Mouse (Mus musculus): ENCODE measurements around the gene Cabp1. TPM values are rescaled to one million over a fixed set of nuclear protein-coding genes. Genes with fewer than 3 reads are reported as not detected.

The Cabp1 gene
- polyA plus RNA-seq, 1 experiment from 2014 or later = 10.3 TPM

DNA sequence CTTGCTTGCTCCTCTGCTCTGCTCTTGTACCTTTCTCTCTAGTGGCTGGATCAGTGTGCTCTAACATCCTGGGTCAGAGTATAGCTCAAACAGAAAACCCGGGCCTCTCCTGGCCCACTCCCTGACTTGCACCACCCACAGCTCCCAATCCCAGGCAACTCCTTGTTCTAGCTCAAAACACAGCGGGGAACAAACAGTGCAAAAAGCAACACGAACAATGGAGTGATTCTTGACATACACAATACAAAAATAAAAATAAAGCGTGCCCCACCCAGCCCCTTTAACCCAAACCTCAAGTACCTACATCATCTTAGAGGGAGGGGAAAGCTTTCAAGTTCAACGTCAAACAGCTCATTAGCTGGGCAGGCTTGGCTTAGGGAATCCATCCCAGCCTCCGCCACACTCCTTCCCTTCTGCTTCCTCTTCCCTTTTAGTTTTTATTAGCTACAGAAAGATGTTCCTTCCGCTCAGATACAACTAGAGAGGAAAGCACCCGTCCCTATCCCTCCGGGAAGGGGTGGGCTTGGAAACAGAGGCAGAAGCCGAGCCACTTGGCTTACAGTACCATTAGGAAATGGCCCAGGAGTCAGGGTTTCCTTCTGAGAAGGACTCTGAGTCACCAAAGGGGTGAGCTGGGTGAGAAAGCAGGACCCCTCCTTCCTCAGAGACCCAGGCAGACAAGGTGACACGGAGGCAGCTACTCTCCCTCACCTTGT, 48.8 kb downstream of the Cabp1 start:
- Histone ChIP-seq H3K9me3 (replicated peaks) (no peaks in the 10 kb centered on the region), H3K36me3 (peaks cover 60% of the 10 kb centered on the region), H3K27ac (no peak overlapping the region), H3K4me2 (replicated peaks) (no peak overlapping the region), H3K9ac (no peak overlapping the region), H3K27me3 (no peaks in the 10 kb centered on the region), H3K4me3 (no peak overlapping the region), H3K4me1 (no peaks in the 10 kb centered on the region)
- ATAC-seq (ENCODE audit: low FRiP score) = no peak
- 77% methylated on average over 11 of the region's 11 CpGs for WGBS

DNA sequence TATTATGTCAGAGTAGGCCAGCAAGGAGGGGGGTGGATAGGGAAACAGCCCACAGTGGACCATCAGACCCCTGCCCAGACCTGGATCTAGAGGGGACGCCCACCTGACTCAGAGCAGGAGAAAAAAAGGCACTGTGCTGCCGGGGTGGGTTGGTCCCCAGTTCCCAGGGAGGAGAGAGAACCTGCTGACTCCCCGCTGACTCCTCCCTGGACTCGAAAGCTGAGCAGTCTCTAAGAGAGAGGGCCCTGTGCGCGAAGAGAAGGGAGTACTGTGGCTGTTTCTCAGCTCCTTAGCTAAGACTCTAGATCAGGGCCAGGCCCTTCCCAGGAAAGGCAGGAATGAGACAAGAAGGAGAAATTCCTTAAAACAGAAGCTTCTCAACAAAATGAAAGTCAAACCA, 49.7 kb downstream of the Cabp1 start:
- H3K4me1 ChIP-seq = no peaks in the 10 kb centered on the region
- no peaks in the 10 kb centered on the region for H3K27me3 ChIP-seq
- H3K9ac ChIP-seq = no peak overlapping the region
- 75% methylated on average over 6 of the region's 6 CpGs for WGBS
- no peaks in the 10 kb centered on the region for H3K9me3 ChIP-seq (replicated peaks)
- H3K4me2 ChIP-seq (replicated peaks) = no peak overlapping the region
- peaks cover 51% of the 10 kb centered on the region for H3K36me3 ChIP-seq
- no peak overlapping the region for H3K27ac ChIP-seq
- no peak for ATAC-seq (ENCODE audit: low FRiP score)
- H3K4me3 ChIP-seq = no peak overlapping the region

DNA sequence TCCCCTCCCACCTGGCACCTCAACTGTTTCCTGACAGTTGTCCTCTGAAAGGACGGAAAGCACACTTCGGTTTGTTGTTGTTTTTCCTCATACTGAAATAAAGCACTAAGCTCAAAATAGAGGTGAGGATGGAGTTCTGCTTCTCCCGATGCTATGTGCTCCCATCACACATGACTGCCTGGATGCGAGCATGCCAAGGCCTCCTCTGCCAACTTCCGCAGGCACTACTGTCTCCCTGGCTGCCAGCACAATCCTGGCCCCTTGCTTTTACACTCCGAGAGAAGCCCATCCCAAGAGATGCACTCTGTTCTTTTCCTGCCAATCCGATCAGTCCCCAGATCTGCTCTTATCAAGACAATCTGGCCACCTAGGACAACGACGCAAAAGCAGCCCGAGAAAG, 50.6 kb downstream of the Cabp1 start:
- Histone ChIP-seq H3K4me3 (no peak overlapping the region), H3K4me2 (replicated peaks) (no peak overlapping the region), H3K9me3 (replicated peaks) (no peaks in the 10 kb centered on the region), H3K27me3 (no peaks in the 10 kb centered on the region), H3K4me1 (no peaks in the 10 kb centered on the region), H3K36me3 (peaks cover 43% of the 10 kb centered on the region), H3K27ac (no peak overlapping the region), H3K9ac (no peak overlapping the region)
- 85% methylated on average over 10 of the region's 10 CpGs for WGBS
- no peak for ATAC-seq (ENCODE audit: low FRiP score)

DNA sequence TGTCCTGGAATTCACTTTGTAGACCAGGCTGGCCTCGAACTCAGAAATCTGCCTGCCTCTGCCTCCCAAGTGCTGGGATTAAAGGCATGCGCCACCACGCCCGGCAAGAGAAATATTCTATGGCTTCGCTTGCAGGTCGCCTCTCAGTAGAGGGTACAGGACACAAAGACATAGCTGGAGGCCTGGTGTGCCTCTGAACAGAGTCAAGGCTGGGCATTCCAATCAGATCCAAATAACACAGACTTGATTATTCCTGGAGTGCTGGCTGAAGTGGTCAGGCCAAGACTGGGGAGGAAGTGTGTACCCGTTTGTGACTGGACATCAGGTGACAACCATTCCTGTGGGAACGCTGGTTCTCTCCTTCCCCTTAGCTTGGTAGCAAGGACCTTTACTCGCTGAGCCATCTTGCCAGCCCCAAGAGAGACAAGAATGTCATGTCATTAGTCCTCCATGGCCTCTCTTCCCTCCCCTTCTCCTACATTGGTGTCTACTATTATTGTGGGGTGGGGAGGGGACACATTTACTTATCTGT, 51.9 kb downstream of the Cabp1 start:
- H3K4me3 ChIP-seq = no peak overlapping the region
- H3K27ac ChIP-seq = no peak overlapping the region
- H3K9me3 ChIP-seq (replicated peaks) = no peaks in the 10 kb centered on the region
- ATAC-seq (ENCODE audit: low FRiP score) = no peak
- H3K9ac ChIP-seq = no peak overlapping the region
- WGBS = 93% methylated on average over 9 of the region's 9 CpGs
- H3K27me3 ChIP-seq = 0 out of 2 replicates have a peak, but pooled peaks cover 6% of the 10 kb centered on the region
- H3K4me1 ChIP-seq = no peaks in the 10 kb centered on the region
- peaks cover 30% of the 10 kb centered on the region for H3K36me3 ChIP-seq
- H3K4me2 ChIP-seq (replicated peaks) = no peak overlapping the region

DNA sequence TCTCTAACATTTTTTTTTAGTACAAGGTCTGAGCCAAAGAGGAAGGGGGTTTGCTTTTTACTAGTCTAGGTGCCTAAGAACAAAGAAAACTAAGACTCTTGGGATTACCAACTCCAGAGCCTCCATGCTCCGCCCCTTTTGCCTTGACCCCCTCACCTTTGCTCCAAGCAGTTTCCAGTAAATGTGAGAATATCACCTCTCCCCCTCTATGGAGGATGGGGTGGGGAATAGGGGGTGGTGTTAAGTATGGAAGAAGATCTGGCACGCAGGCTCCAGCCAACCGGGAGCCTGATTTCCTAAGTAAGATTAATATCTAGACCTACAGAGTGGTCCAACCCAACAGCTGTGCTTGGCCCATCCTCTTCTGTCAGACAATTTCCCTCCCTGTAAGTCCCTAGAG, 53.5 kb downstream of the Cabp1 start:
- H3K4me3 ChIP-seq = no peak overlapping the region
- peaks cover 15% of the 10 kb centered on the region for H3K36me3 ChIP-seq
- no peaks in the 10 kb centered on the region for H3K9me3 ChIP-seq (replicated peaks)
- H3K4me2 ChIP-seq (replicated peaks) = no peak overlapping the region
- WGBS = 77% methylated on average over 3 of the region's 3 CpGs
- H3K27me3 ChIP-seq = 0 out of 2 replicates have a peak, but pooled peaks cover 6% of the 10 kb centered on the region
- no peak overlapping the region for H3K27ac ChIP-seq
- no peak for ATAC-seq (ENCODE audit: low FRiP score)
- no peak overlapping the region for H3K9ac ChIP-seq
- H3K4me1 ChIP-seq = no peaks in the 10 kb centered on the region

DNA sequence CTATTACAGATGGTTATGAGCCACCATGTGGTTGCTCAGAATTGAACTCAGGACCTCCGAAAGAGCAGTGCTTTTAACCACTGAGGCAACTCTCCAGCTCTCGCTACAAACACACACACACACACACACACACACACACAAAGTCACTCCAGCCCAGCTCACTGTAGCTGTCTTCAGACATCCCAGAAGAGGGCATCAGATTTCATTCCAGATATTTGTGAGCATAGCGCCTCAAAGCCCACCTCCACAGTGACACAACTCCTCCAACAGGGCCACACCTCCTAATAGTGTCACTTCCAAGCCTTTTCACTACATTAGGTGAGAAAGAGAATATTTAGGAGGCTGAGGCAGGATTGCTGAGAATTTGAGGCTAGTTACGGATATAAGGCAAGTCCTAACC, 55.1 kb downstream of the Cabp1 start:
- H3K27ac ChIP-seq = no peak overlapping the region
- 0 out of 2 replicates have a peak, but pooled peaks cover 6% of the 10 kb centered on the region for H3K27me3 ChIP-seq
- H3K36me3 ChIP-seq = no peaks in the 10 kb centered on the region
- 76% methylated on average over 4 of the region's 4 CpGs for WGBS
- H3K4me2 ChIP-seq (replicated peaks) = no peak overlapping the region
- ATAC-seq (ENCODE audit: low FRiP score) = no peak
- H3K9ac ChIP-seq = no peak overlapping the region
- H3K4me1 ChIP-seq = peaks cover under 1% of the 10 kb centered on the region; the same call in 1 of the 2 replicates
- no peak overlapping the region for H3K4me3 ChIP-seq
- no peaks in the 10 kb centered on the region for H3K9me3 ChIP-seq (replicated peaks)

DNA sequence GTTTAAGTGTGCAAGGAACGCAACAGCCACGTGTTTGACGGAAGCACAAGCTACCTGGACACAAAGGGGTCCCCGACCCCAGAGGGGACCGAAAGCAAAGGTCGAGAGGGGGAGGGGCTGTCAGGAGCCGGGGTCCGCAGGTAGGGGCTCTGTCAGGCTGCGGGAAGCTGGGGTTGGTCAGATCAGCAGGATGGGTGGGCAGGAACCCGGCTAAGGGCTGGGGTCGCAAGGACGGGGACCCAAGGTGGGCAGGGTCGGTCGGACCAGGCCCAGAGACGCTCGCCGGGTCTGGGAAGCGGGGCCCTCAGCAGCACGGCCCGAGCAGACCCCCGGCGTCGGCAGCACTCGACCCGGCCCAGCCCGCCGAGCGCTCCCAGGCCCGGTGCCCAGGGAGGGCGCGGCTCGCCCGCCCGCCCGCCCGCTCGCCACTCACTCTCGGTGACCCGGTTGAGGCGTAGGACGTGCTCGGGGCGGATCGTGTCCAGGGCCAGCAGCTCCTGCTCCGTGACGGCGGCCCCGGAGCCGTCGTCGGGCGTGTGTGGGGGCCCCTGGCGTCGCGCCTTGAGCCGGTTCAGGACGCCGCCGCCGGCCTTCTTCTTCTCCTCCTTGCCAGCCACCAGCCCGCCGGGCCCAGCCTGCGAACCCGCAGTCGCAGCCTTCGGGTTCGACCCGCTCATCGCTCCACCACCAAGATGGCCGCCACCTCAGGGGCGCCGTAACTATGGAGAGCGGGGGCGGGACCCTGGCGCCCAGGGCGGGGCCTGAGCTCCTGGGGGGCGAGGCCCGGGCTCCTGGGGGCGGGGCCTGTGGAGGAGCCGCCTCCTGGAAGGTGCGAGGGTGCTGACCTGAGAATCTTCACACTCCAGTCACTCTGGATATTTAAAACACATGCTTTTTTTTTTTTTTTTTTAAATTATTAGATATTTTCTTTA, 59.7 kb downstream of the Cabp1 start, which contains the start of gene Unc119b:
Gene Unc119b (minus strand): TSS at position 742 of the 932 bp plus-strand sequence.
- ATAC-seq (ENCODE audit: low FRiP score) = peak; percentile 91
- peaks cover 8% of the 10 kb centered on the region for H3K36me3 ChIP-seq
- H3K9me3 ChIP-seq (replicated peaks) = no peaks in the 10 kb centered on the region
- H3K27ac ChIP-seq = peak within 1 kb of the TSS; percentile 35; the same call in 1 of the 2 replicates
- H3K4me1 ChIP-seq = peaks cover 17% of the 10 kb centered on the region
- H3K9ac ChIP-seq = peak within 1 kb of the TSS; percentile 96
- H3K27me3 ChIP-seq = 0 out of 2 replicates have a peak, but pooled peaks cover 6% of the 10 kb centered on the region
- H3K4me2 ChIP-seq (replicated peaks) = peak within 1 kb of the TSS; percentile 73
- peak within 1 kb of the TSS; percentile 96 for H3K4me3 ChIP-seq
- under 1% methylated on average over 68 of the region's 81 CpGs for WGBS

DNA sequence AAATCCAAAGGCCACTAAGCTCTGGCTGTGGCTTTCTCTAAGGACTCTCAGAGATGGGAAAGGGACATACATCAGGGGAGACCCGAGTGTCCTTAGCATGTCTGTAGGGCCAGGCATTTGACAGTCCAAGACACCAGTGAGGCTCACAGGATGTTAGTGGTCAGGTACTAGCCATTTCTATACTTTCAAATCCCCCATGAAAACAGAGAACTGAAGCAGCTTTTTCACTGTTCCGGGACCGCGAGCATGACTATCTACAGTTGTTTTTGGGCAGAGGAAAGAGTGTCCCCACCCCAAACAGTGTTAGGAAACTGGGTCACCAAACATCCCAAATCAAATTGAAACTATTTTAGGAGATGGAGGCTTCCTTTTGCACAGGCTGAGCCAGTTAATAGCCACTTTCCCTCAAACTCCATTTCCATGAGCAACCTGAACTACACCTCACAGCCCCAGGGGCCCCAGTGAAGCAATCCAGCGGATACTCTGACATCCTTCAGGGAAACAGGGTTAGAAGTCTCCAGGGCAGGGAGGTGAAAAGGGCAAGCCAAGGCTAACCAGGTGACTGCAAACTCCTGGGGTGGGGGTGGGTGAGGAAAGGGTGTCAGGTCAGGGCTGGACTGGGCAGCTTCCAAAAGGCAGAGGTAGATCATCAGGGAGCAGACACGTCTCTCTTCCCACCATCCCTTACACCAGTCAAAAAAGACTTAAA, 60.7 kb downstream of the Cabp1 start:
- peaks cover 17% of the 10 kb centered on the region for H3K4me1 ChIP-seq
- peaks cover 16% of the 10 kb centered on the region for H3K36me3 ChIP-seq
- peak overlapping the region; percentile 96 for H3K9ac ChIP-seq
- ATAC-seq (ENCODE audit: low FRiP score) = no peak
- H3K27me3 ChIP-seq = 0 out of 2 replicates have a peak, but pooled peaks cover 6% of the 10 kb centered on the region
- H3K27ac ChIP-seq = no peak overlapping the region
- H3K4me3 ChIP-seq = peak overlapping the region; percentile 96
- peak overlapping the region; percentile 73 for H3K4me2 ChIP-seq (replicated peaks)
- H3K9me3 ChIP-seq (replicated peaks) = no peaks in the 10 kb centered on the region
- WGBS = 59% methylated on average over 6 of the region's 6 CpGs

DNA sequence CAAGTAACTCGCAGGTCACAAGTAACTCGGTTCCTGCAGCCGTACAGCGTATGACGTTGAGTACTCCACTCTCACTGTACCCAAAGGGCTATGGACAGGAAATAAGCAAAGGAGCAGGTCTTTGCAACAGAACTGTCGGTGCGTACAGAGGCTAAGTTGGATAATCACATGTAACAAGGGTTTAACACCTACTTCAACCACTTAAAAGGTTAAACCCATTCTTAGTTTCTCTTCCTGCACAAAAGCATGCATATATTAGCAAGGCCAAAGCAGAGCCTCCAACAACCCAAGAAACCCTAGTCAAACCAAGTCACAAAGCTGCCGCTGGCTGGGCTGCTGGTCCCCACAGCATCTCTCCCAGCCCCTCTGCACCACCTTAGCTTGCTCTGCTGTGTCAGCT, 61.7 kb downstream of the Cabp1 start:
- ATAC-seq (ENCODE audit: low FRiP score) = no peak
- H3K9me3 ChIP-seq (replicated peaks) = no peaks in the 10 kb centered on the region
- H3K4me2 ChIP-seq (replicated peaks) = peak overlapping the region; percentile 73
- peaks cover 25% of the 10 kb centered on the region for H3K36me3 ChIP-seq
- 0 out of 2 replicates have a peak overlapping the region, but pooled peaks have one; percentile 10 for H3K9ac ChIP-seq
- peaks cover 17% of the 10 kb centered on the region for H3K4me1 ChIP-seq
- no peak overlapping the region for H3K4me3 ChIP-seq
- H3K27ac ChIP-seq = no peak overlapping the region
- H3K27me3 ChIP-seq = 0 out of 2 replicates have a peak, but pooled peaks cover 3% of the 10 kb centered on the region
- 94% methylated on average over 8 of the region's 8 CpGs for WGBS

DNA sequence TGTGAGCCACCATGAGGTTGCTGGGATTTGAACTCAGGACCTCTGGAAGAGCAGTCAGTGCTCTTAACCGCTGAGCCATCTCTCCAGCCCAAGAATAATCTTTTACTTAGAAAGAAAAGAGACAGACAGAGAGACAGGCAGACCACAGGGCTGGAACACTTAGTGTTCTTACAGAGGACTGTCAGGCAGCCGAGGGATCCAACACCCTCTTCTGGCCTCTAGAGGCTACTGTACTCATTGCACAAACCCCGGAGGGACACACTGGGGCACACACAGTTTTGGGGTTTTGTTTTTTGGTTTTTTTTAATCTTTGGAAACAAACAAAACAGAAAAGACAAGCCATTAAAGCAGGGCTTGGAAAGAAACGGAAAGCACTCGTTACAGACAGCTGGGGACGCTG, 64.9 kb downstream of the Cabp1 start:
- Histone ChIP-seq H3K4me3 (no peak overlapping the region), H3K9me3 (replicated peaks) (no peaks in the 10 kb centered on the region), H3K4me2 (replicated peaks) (no peak overlapping the region), H3K9ac (no peak overlapping the region), H3K27ac (no peak overlapping the region), H3K27me3 (no peaks in the 10 kb centered on the region), H3K36me3 (peaks cover 46% of the 10 kb centered on the region), H3K4me1 (peaks cover 27% of the 10 kb centered on the region)
- WGBS = 91% methylated on average over 6 of the region's 6 CpGs
- no peak for ATAC-seq (ENCODE audit: low FRiP score)

DNA sequence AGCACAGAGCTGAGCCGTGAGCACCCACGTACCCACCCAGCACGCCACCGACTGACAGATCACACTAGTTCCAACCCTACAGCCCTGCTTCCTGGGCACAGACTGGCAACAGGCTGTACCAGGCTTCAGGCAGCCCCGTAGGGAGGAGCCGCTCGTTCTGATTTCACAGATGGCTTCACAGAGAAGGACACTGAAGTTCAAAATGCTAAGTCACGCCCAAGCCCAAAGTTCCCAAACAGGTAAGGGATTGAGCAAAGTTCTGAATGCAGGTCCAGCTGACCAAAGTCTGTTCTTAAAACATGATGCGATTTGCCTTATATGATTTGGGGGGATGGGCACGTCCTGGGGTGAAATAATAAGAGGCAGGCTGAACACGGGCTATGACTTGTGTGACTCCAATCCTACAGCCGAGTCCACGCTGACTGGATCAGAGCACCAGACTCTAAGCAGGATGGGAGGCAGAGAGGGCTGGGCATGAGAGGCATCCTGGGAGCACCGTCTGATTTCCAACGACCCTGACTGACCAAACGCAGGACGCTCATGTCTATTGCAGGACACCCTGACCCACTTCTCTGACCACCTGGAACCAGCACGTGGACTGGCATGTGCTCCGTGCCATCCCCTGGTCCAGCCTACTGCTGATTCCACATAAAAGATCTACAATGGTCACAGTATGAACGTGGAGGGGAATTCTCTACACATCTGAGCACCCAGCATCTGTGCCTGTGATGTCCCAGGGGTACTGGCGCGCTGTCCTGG, 66.6 kb downstream of the Cabp1 start:
- peaks cover 56% of the 10 kb centered on the region for H3K36me3 ChIP-seq
- H3K4me3 ChIP-seq = no peak overlapping the region
- H3K4me2 ChIP-seq (replicated peaks) = no peak overlapping the region
- no peaks in the 10 kb centered on the region for H3K9me3 ChIP-seq (replicated peaks)
- H3K4me1 ChIP-seq = peaks cover 12% of the 10 kb centered on the region
- ATAC-seq (ENCODE audit: low FRiP score) = no peak
- H3K27me3 ChIP-seq = no peaks in the 10 kb centered on the region
- 95% methylated on average over 22 of the region's 22 CpGs for WGBS
- H3K9ac ChIP-seq = no peak overlapping the region
- H3K27ac ChIP-seq = no peak overlapping the region
